Mouse (Mus musculus) common myeloid progenitor, adult 5-6 weeks (primary cell): ENCODE data around the gene Olfr284. TPM values are rescaled to one million over a fixed set of nuclear protein-coding genes. Genes with fewer than 3 reads are reported as not detected.
A peak's percentile ranks its signal among the peaks of the same experiment; 100 is the strongest.

Experiments
- ATAC-seq: replicated peaks from 2 replicates; pipeline ENCODE4 v1.8.0; 2016; ENCODE audit warnings: low read depth, mild to moderate bottlenecking, moderate TSS enrichment, inconsistent platforms; ENCODE audit not compliant: poor library complexity, severe bottlenecking
- total RNA-seq: library from RNA; stranded (forward); fragments of 200-1000, 187-1606 nt; gene quantifications from 2 replicates; pipeline ENCODE4 v1.2.3, GENCODE M21; 2017

Gene Olfr284
- not detected in 2 replicates for total RNA-seq

- ATAC-seq, result no peak
Measured at GRCm38 (mm10) chr15:98340887-98341286, at the start of gene Olfr284. Gene Olfr284, minus strand, starts transcription at chr15:98340987.

GRCm38 (mm10) chr15:98389796-98390195 lies 49.0 kb upstream of the Olfr284 start:
- ATAC-seq, result peak; percentile 94

GRCm38 (mm10) chr15:98387621-98388020 lies 46.8 kb upstream of the Olfr284 start:
- ATAC-seq, result no peak

- ATAC-seq, result no peak
Measured at GRCm38 (mm10) chr15:98380846-98381245, 40.1 kb upstream of the Olfr284 start, which contains the start of gene Olfr283. Gene Olfr283, minus strand, starts transcription at chr15:98380946.

- no peak for ATAC-seq
Measured at GRCm38 (mm10) chr15:98378209-98378608, 37.4 kb upstream of the Olfr284 start.

- ATAC-seq, result no peak
Measured at GRCm38 (mm10) chr15:98317177-98317724, 23.5 kb downstream of the Olfr284 start, which contains the start of gene Olfr285. Gene Olfr285, minus strand, starts transcription at chr15:98317353.

GRCm38 (mm10) chr15:98315703-98316102 lies 25.1 kb downstream of the Olfr284 start:
- ATAC-seq, result no peak

GRCm38 (mm10) chr15:98295628-98296551 lies 44.9 kb downstream of the Olfr284 start, which contains the start of gene Zfp641:
Gene Zfp641, minus strand, starts transcription at chr15:98296161.
- ATAC-seq, result 0 out of 2 replicates have a peak, but pooled peaks have one; percentile 18

GRCm38 (mm10) chr15:98293651-98294050 lies 47.1 kb downstream of the Olfr284 start:
- no peak for ATAC-seq

Other genes with a start within 250 kb of the Olfr284 start
- gene Pfkm, start 248.4 kb downstream of the Olfr284 start, total RNA-seq, result 33.3 and 42.2 TPM in 2 replicates
- 53.2 and 56.1 TPM in 2 replicates for gene Senp1, start 247.2 kb downstream of the Olfr284 start, total RNA-seq
- gene Asb8, start 175.4 kb downstream of the Olfr284 start, total RNA-seq, result 17.7 and 21.9 TPM in 2 replicates
- gene Ccdc184, start 173.8 kb downstream of the Olfr284 start, total RNA-seq, result not detected in 2 replicates
- not detected in 2 replicates for gene Olfr288, start 145.4 kb downstream of the Olfr284 start, total RNA-seq
- gene Gm44579, start 120.0 kb downstream of the Olfr284 start, total RNA-seq, result not detected in 2 replicates
- not detected in 2 replicates for gene Olfr287, start 119.9 kb downstream of the Olfr284 start, total RNA-seq
- not detected in 2 replicates for gene Olfr286, start 106.5 kb downstream of the Olfr284 start, total RNA-seq
- gene H1fnt, start 83.7 kb downstream of the Olfr284 start, total RNA-seq, result not detected in 2 replicates
- gene Zfp641, start 44.8 kb downstream of the Olfr284 start, total RNA-seq, result not detected in 2 replicates
- gene Olfr285, start 23.6 kb downstream of the Olfr284 start, total RNA-seq, result not detected in 2 replicates
- gene Olfr283, start 40.0 kb upstream of the Olfr284 start, total RNA-seq, result not detected in 2 replicates
- gene Olfr282, start 90.2 kb upstream of the Olfr284 start, total RNA-seq, result not detected in 2 replicates
- gene Olfr281, start 111.6 kb upstream of the Olfr284 start, total RNA-seq, result not detected in 2 replicates
- gene OR5BS1P, start 128.9 kb upstream of the Olfr284 start, total RNA-seq, result not detected in 2 replicates
- not detected in 2 replicates for gene Lalba, start 141.7 kb upstream of the Olfr284 start, total RNA-seq
- gene Olfr279, start 151.4 kb upstream of the Olfr284 start, total RNA-seq, result not detected in 2 replicates
- gene Kansl2, start 193.3 kb upstream of the Olfr284 start, total RNA-seq, result 57.1 and 63.0 TPM in 2 replicates
- 52.6 and 74.4 TPM in 2 replicates for gene Ccnt1, start 229.9 kb upstream of the Olfr284 start, total RNA-seq
- gene 4930415O20Rik, start 230.0 kb upstream of the Olfr284 start, total RNA-seq, result not detected in 2 replicates